Mouse (Mus musculus): ENCODE results near the gene Gldc.

The Gldc gene

GRCm38 (mm10) chr19:30107221-30107845 lies 67.9 kb downstream of the Gldc start:
- no peak for DNase-seq (ENCODE audit: low spot score in 2 of 2)

- DNase-seq (ENCODE audit: low spot score in 2 of 2) = no peak
Measured at GRCm38 (mm10) chr19:30105045-30105842, 70.0 kb downstream of the Gldc start.

GRCm38 (mm10) chr19:30102620-30103019 lies 72.6 kb downstream of the Gldc start:
- no peak for DNase-seq (ENCODE audit: low spot score in 2 of 2)

- no peak for DNase-seq (ENCODE audit: low spot score in 2 of 2)
Measured at GRCm38 (mm10) chr19:30100571-30100970, 74.7 kb downstream of the Gldc start.

GRCm38 (mm10) chr19:30097039-30097438 lies 78.2 kb downstream of the Gldc start:
- DNase-seq (ENCODE audit: low spot score in 2 of 2) = no peak

GRCm38 (mm10) chr19:30096186-30096585 lies 79.0 kb downstream of the Gldc start:
- no peak for DNase-seq (ENCODE audit: low spot score in 2 of 2)

GRCm38 (mm10) chr19:30091644-30092295 lies 83.5 kb downstream of the Gldc start:
- no peak for DNase-seq (ENCODE audit: low spot score in 2 of 2)

- no peak for DNase-seq (ENCODE audit: low spot score in 2 of 2)
Measured at GRCm38 (mm10) chr19:30090163-30090562, 85.1 kb downstream of the Gldc start.

- DNase-seq (ENCODE audit: low spot score in 2 of 2) = no peak
Measured at GRCm38 (mm10) chr19:30065797-30066196, 109.4 kb downstream of the Gldc start.

GRCm38 (mm10) chr19:30054218-30054617 lies 121.0 kb downstream of the Gldc start:
- DNase-seq (ENCODE audit: low spot score in 2 of 2) = no peak

GRCm38 (mm10) chr19:30051479-30051878 lies 123.8 kb downstream of the Gldc start:
- no peak for DNase-seq (ENCODE audit: low spot score in 2 of 2)

- DNase-seq (ENCODE audit: low spot score in 2 of 2) = no peak
Measured at GRCm38 (mm10) chr19:30050584-30050983, 124.6 kb downstream of the Gldc start.

Data from spleen, postnatal 4 days (tissue).